Mouse (Mus musculus) gastrocnemius, postnatal 14 days (tissue): ENCODE results near the gene Prdx2. TPM values are rescaled to one million over a fixed set of nuclear protein-coding genes. Genes with fewer than 3 reads are reported as not detected.
A peak's percentile ranks its signal among the peaks of the same experiment; 100 is the strongest.

Experiments used
- DNase-seq: peaks from one replicate; pipeline ENCODE4 v3.0.0; 2021; ENCODE audit warnings: mixed read lengths
- intact Hi-C: fragments of 180-260 bp; cut with DNase I; formaldehyde crosslinking; loops from one replicate; pipeline ENCODE4 v1.15.1; 2025; ENCODE audit warnings: low total_unique reads
- total RNA-seq, 2 experiments: library from RNA; stranded (reverse); gene quantifications; 2 replicates each; pipeline ENCODE4 v1.2.3; 2021

Prdx2 gene
- total RNA-seq, 2 experiments from 2014 or later, result 224 to 248 TPM

GRCm38 (mm10) chr8:84976031-84976762, 6.8 kb downstream of the Prdx2 start:
- peak; percentile 95 for DNase-seq
- intact Hi-C loops, result no loop called here

DNA sequence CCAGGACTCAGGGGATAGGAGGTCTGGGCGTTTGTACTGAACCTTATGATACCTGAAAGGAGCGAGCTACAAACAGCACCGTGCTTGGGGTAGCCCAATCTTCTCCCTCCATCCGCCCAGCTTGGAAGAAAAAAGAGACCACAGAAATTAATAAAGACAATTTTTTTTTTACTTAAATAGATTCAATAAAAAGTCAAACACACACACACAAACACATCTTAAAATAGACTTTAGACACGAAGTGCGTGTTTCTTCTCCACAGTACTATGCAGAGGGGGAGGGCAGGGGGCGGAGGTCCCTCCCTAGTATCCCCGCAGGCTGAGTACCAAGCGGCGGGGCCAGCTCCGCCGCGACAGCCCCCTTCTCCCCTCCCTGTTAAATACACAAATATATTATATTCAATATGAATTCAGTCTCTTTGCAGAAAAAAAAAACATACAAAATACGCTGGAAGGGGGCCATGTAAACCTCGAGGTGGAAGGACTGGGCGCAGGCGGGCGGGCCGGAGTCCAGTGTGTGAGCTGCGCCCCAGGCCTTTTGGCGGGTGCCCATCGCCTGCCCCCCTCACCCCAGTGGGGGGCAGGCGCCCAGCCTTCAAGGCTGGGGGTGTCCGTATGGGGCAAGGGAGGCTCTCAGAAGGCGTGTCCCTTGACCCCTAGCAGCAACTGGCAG, 7.5 kb downstream of the Prdx2 start:
- no peak for DNase-seq
- intact Hi-C loops, result no loop called here

DNA sequence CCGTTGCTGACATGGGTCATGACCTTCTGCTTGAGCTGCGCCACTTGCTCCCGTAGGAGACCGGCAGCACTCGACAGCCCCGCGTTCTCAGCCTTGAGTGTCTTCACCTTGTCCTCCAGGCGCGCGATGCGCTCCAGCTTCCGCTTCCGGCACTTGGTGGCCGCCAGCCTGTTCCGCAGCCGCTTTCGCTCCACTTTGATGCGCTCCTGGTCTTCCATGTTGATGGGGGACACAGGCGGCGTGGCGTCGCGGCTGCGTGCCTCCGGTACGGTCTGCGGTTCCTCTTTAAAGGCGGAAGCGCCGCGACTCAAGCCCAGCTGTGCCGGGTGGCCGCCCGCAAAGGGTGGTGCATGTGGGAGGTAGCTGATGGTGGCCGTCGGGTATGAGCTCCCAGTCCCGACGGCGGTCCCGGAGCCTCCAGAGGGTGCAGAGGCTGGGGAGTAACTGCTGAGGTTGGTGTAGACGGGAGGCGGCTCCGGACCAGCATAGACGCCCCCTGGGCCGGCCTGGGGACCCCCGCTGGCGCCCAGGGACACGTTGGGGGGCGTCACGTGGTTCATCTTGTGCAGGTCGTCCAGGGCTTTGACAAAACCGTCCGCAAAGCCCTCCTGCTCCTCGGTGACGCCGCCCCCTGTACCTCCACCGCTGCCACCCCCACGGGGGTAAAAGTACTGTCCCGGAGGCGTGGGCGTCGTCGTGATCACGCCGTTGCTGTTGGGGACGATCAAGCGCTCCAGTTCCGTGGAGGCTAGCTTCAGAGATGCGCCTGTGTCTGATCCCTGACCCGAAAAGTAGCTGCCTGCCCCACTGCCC, 8.3 kb downstream of the Prdx2 start:
- DNase-seq, result peak; percentile 66
- intact Hi-C loops, result no loop called here

GRCm38 (mm10) chr8:84978248-84978940, 9.0 kb downstream of the Prdx2 start, which contains the start of gene Junb:
TSS of gene Junb (minus strand) at chr8:84978718.
- peak; percentile 94 for DNase-seq
- intact Hi-C loops, result no loop called here

GRCm38 (mm10) chr8:84979599-84980421, 10.4 kb downstream of the Prdx2 start:
- peak; percentile 91 for DNase-seq
- intact Hi-C loops, result no loop called here

- intact Hi-C loops, result no loop called here
- DNase-seq, result peak; percentile 70
Measured at GRCm38 (mm10) chr8:84980622-84981358, 11.4 kb downstream of the Prdx2 start.

- intact Hi-C loops, result no loop called here
- no peak for DNase-seq
Measured at GRCm38 (mm10) chr8:84981644-84982498, 12.5 kb downstream of the Prdx2 start.

DNA sequence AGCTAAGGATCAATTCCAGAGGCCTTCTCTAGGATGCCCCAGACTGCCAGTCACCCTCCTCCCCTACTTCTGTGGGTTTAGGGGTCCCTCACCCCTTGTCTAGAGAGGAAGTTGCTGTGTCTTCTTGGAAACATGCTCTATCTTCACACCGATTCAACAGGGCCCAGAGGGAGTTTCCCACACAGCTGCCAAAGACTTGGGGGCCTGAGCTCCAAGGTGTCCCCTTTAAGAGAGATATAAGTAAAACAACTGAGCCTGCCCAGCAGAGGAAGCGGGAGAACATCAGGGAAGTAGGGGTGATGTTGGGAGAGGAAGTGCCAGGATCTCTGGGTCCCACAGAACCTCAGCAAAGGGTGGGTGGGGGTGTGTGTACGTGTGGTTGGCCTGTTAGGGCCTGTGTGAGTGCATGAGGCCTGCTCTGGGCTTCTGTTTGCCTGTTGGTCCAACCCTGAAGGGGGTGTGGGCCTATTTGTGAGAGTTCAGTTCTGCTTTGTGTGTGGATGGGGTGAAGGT, 13.2 kb downstream of the Prdx2 start:
- no peak for DNase-seq
- intact Hi-C loops, result no loop called here

DNA sequence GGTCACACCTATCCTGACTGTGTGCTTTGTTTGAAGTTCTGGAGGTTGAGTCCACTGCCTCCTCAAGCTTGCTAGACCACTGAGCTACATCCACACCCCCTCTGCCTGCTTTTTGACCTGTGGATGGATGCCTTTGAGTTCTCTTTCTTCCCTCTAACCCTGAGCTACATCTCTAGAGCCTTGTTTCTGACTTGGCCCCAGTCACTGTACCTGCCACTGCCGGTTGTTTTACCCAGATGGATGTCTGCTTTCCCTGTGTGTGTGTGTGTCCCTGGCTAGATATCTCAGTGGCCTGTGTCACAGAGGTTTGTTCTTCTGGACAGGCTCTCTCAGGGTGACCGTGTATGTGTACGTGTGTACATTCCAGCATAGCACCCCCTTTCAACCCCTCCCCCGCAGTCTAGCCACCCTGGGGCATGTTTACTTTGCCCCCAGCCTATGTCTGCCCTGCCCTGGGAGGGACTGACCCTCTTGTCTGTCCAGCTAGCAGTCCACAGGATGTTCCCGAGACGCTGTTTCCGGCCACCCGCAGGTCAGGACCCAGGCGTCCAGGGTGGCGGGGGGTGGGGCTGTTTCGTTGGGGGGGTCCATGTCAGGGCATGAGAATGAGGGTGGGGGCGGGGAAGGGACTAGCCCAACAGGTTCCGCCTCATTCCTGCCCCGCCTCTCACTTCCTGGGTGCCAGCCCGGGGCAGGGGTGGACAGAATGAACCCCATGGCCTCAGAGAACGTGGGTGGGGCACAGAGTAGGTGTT, 15.1 kb downstream of the Prdx2 start:
- DNase-seq, result no peak

GRCm38 (mm10) chr8:84985049-84985683, 15.8 kb downstream of the Prdx2 start:
- no peak for DNase-seq
- intact Hi-C loops, result no loop called here

More for the DNA sequence above, 15.1 kb downstream of the Prdx2 start:
- intact Hi-C loops, result no loop called here

DNA sequence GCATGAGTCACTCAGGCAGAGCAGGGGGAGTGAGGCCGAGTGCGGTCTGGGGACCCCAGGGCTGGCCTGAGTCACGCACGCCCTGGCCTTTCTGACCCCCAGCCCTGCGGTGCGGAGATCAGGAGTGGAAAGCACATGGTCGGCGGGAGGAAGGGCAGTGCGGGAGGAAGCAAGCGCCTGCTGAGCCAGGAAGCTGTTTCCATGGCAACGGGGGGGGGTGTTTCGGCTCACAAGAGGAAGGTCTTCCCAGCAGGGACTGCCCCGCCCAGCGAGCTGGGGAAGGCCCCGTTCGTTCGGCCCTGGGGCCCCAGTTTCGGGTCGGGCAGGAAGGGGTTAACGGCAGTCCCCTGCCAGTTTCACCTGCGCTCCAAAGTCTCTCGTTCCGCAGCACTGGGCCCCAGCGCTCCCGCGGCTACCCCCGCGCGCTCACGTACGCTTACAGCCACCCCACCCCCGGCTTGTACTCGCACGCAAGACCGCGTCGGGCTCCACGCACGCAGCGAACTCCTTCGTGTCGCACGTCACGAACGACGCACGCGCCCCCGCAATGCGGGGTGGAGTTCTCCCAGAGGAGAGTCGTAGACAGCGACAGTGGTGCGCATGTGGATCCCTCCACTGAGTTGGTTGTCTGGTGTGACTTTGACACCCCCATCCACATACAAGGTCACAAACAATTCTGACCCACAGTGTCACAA, 16.4 kb downstream of the Prdx2 start:
- DNase-seq, result peak; percentile 85
- intact Hi-C loops, result no loop called here

GRCm38 (mm10) chr8:84986379-84986945, 17.1 kb downstream of the Prdx2 start:
- intact Hi-C loops, result no loop called here
- DNase-seq, result no peak

DNA sequence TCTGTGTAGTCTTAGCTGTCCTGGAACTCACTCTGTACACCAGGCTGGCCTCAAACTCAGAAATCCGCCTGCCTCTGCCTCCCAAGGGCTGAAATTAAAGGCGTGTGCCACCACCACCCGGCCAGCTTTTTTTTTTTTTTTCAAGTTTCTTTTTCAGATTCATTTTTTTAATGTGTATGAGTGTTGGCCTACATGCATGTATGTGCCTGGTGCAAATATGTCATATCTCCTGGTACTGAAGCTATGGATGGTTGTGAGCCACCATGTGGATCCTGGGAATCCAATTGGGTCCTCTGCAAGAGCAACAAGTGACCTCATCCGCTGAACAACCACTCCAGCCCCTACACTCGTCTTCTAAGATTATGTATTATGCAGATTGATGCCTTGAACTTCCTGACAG, 18.0 kb downstream of the Prdx2 start:
- DNase-seq, result no peak
- intact Hi-C loops, result no loop called here

- intact Hi-C loops, result no loop called here
- DNase-seq, result no peak
Measured at GRCm38 (mm10) chr8:84987903-84988302, 18.5 kb downstream of the Prdx2 start.

- intact Hi-C loops, result no loop called here
- peak; percentile 59 for DNase-seq
Measured at GRCm38 (mm10) chr8:84989311-84989731, 19.9 kb downstream of the Prdx2 start.
